Mouse (Mus musculus) testis, postnatal 14 days (tissue): ENCODE results near the gene Tgfbrap1.
"Not testable (repeated sequence)": the region's sequence is repeated elsewhere in the genome, so short reads cannot be mapped to it uniquely, and the experiment has no call there.

ENCODE experiments used
- DNase-seq: peaks from one replicate; pipeline ENCODE4 v3.0.0; 2021; ENCODE audit warnings: low spot score

The Tgfbrap1 gene

DNA sequence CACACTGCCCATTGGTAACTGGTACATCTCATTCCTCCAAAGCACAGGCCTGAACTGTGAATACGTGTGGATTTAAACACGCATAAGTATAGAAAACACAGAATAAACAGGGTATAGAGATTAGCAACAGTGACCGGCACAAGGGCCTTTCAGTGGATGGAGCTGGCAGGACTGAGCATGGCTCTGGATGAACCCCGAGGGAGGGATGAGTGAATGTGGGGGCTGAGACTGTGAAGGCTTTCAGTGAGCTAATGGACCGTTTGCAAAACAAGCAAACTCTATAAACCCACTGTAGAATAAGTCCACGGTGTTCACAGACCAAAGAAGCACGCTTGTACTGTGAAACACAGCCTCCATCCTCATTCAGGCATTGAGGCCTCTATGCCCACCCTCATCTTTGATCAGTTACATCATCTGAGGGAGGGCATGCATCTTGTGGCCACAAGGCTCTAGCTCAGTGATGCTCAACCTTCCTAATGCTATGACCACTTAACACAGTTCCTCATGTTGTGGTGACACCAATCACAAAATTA lies 83.2 kb downstream of the Tgfbrap1 start:
- DNase-seq = not testable (repeated sequence)

DNA sequence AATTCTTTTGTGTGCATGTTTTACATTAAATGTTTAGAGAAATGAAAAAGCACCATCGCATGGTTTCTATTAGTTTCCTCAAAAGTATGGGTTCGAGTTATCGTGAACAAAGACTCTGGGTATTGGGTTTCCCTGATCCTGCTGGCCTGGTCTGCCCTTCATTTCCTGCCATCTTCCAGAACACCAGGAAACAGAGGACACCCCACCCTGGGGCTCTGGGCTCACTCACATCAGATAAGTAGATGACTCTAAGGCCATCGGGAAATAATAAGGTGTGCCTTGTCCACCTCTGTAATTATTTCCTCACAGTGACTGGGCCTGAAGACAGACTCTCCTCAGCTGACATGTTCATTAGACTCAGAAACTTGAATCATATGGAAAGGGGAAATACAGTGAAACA lies 88.0 kb downstream of the Tgfbrap1 start:
- DNase-seq = no peak

DNA sequence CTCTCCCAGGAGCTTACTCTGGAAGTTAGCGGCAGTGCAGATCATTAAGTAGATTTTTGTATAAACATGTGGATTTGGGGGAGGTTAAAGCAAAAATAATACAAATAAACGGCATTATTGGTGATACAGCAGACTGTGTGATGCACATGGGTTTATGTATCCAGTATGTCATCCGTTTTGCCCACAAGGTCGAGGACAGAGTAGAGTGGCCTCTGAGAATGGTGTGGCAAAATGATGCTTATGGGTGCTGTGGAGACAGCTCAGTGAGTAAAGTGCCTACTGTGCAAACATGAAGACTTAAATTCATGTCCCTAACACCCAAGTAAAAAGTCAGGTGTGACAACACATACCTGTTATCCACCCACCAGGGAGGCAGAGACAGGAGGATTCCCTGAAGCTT lies 91.9 kb downstream of the Tgfbrap1 start:
- DNase-seq = no peak

DNA sequence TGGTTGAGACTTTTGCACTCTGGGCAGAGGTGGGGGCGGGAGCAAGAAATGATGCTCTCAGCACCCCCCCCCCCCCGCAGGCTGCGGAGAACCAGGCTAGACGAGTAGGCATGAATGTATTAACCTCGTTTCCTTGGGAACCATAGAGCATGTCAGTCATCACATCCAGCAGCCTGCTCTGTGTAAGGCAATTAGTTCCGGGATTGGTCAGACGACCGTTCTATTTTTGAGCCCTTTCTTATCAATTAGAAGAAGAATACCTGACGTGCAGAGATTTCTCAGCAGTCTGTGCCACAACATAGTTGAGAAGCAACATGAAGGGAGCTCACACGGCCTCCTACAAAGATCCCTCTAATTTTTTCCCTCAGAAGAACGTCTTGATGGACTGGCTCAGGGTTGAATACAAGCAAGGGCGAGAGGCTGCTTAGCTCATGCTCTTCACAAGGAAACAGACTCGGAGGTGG lies 92.4 kb downstream of the Tgfbrap1 start:
- DNase-seq = no peak
